Mouse (Mus musculus) thymus, adult 2 months (tissue): ENCODE measurements around the gene Adamts2. TPM values are rescaled to one million over a fixed set of nuclear protein-coding genes. Genes with fewer than 3 reads are reported as not detected.
A peak's percentile ranks its signal among the peaks of the same experiment; 100 is the strongest.

Source experiments
- DNase-seq: peaks from one replicate; pipeline ENCODE4 v3.0.0; 2021
- H3K27ac ChIP-seq: fragments of 200-500 bp; 2 replicates; pipeline ENCODE4 v1.5.1; 2012; ENCODE audit warnings: low read length, control low read depth; ENCODE audit not compliant: control insufficient read depth, insufficient read depth
- H3K27me3 ChIP-seq: fragments of 200-500 bp; 2 replicates; pipeline ENCODE4 v1.6.1; 2012; ENCODE audit warnings: mild to moderate bottlenecking, low read length, moderate library complexity, mixed read lengths; ENCODE audit not compliant: control insufficient read depth, insufficient read depth
- H3K36me3 ChIP-seq: fragments of 200-500 bp; 2 replicates; pipeline ENCODE4 v1.6.1; 2012; ENCODE audit warnings: mild to moderate bottlenecking, low read length, moderate library complexity; ENCODE audit not compliant: control insufficient read depth, insufficient read depth
- H3K4me1 ChIP-seq: fragments of 200-500 bp; replicated peaks from 2 replicates; pipeline ENCODE4 v1.6.1; 2012; ENCODE audit warnings: low read length; ENCODE audit not compliant: control insufficient read depth, insufficient read depth
- H3K4me3 ChIP-seq: fragments of 200-500 bp; 2 replicates; pipeline ENCODE4 v1.5.1; 2012; ENCODE audit warnings: mild to moderate bottlenecking, low read length, control low read depth, moderate library complexity; ENCODE audit not compliant: control insufficient read depth, insufficient read depth
- CTCF ChIP-seq: fragments of 200-500 bp; IDR thresholded peaks from 2 replicates; pipeline ENCODE4 v1.5.1; 2012; ENCODE audit warnings: mild to moderate bottlenecking, control low read depth, low read length, moderate library complexity, borderline replicate concordance; ENCODE audit not compliant: control insufficient read depth, poor library complexity, insufficient read depth; ENCODE audit errors: extremely low read depth
- POLR2A ChIP-seq: fragments of 200-500 bp; IDR thresholded peaks from 2 replicates; pipeline ENCODE4 v1.6.1; 2012; ENCODE audit warnings: mild to moderate bottlenecking, low read length, control low read depth, moderate library complexity; ENCODE audit not compliant: control insufficient read depth, poor library complexity, insufficient read depth; ENCODE audit errors: extremely low read depth
- WGBS: fragments of 180-500 bp; shearing (Covaris S2); methylation state at CpG from one replicate; pipeline ENCODE4 v1.1.7; 2018; 5-methylcytosine and 5-hydroxymethylcytosine counted together
- polyA plus RNA-seq: library from polyadenylated mRNA; depleted of rRNA; stranded (reverse); fragments of >200 nt; gene quantifications from 2 replicates; pipeline ENCODE4 v1.2.3, GENCODE M21; 2012

The Adamts2 gene
- polyA plus RNA-seq, 1 experiment, result 5.5 TPM

DNA sequence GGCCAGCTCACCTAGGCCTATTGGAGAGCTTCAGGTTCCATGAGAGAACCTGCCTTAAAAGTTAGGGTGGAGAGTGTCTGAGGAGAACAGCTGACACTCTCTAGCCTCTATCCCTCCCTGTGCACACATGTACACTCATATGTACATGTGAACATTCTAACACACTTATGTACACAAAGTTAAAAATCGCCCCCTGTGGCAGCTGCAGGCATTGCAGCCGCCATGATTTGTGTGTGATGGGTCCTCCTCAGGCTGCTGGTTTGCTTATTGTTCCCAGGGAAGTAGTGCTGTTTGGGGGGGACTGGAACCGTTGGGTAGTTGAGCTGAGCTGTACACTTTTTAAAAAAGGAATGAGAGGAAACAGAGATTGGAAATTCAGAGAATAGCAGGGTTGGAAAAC is 14.1 kb upstream of the Adamts2 start:
- Histone ChIP-seq H3K27me3 (no peaks in the 10 kb centered on the region), H3K27ac (no peak overlapping the region), H3K4me3 (no peak overlapping the region), H3K4me1 (peaks cover 3% of the 10 kb centered on the region; the same call in 1 of the 2 replicates), H3K36me3 (no peaks in the 10 kb centered on the region)
- peak; percentile 66; the same call in 1 of the 2 replicates for TF ChIP-seq CTCF
- TF ChIP-seq POLR2A, result no peak
- WGBS, result 9% methylated on average over 3 of the region's 3 CpGs
- peak; percentile 76 for DNase-seq

DNA sequence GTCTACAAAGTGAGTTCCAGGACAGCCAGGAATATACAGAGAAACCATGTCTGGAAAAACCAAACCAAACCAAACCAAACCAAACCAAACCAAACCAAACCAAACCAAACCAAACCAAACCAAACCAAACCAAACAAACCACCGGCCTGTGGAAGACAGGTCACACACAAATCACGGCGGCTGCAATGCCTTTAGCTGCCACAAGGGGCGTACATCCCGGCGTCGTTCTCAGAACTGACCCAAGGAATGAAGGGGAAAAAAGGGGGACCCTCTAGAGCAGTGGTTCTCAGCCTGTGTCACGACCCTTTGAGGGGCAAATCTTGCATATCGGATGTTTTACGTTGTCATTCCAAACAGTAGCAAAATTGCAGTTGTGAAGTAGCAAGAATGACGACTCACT is 12.8 kb upstream of the Adamts2 start:
- WGBS, result 30% methylated on average over 11 of the region's 11 CpGs
- TF ChIP-seq CTCF (peak; percentile 78), POLR2A (no peak)
- Histone ChIP-seq H3K4me3 (no peak overlapping the region), H3K4me1 (peaks cover 3% of the 10 kb centered on the region; the same call in 1 of the 2 replicates), H3K36me3 (no peaks in the 10 kb centered on the region), H3K27me3 (no peaks in the 10 kb centered on the region), H3K27ac (no peak overlapping the region)
- DNase-seq, result peak; percentile 63

DNA sequence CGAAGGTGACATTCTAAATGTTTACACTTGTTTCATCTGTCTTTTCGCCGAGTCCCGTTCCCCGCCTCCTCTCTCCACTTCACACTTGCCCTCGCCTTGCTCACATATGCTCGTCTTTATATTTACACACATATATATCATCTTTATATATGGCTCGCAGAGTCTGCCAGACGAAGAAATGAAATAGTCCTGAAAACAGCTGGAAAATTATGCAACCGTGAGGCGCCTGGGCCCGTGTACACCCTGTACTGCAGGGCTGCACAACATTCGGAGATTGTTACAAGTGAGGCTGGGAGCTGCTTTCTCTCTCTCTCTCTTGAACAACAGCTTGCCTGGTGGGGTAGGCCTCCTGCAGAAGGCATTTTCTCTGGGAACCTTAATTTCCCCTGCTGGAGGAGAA is 10.8 kb upstream of the Adamts2 start:
- 96% methylated on average over 13 of the region's 13 CpGs for WGBS

DNA sequence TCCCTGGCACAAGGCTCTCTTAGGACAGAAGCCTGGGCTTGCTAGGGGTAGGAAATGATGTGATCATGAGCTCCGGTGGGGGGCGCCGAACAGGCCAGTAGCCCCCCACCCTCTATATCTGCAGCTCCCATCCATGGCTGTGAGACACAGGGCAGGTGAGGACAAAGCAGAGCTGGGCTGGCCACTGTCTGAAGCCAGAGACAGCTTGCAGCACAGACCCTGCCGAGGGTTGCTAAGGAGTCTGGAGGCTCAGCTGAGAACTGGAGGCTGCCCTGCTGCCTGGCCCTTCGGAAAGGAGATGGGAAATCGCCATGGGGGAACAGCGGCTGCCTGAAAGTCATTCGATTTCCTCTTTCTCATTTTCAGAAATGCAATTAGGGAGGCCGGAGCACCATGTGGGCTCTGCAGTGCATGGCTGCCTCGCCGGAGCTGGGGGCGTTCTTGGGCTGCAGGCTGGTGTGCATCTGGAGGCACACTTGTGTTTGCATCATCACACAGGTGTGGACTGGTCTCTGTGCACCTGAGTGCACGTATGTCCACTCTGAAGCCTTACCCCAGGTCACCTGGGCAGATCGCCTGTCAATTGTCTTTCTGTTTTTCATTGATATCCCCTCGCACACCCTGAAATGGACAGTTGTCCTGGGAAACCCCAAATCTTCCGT is 8.9 kb upstream of the Adamts2 start:
- DNase-seq, result no peak
- no peaks in the 10 kb centered on the region for H3K36me3 ChIP-seq
- H3K27me3 ChIP-seq, result no peaks in the 10 kb centered on the region
- no peak overlapping the region for H3K27ac ChIP-seq
- WGBS, result 87% methylated on average over 16 of the region's 16 CpGs
- H3K4me3 ChIP-seq, result no peak overlapping the region
- no peaks in the 10 kb centered on the region for H3K4me1 ChIP-seq
- TF ChIP-seq CTCF (no peak), POLR2A (no peak)

More for the DNA sequence above, 10.8 kb upstream of the Adamts2 start:
- Histone ChIP-seq H3K4me1 (peaks cover 3% of the 10 kb centered on the region; the same call in 1 of the 2 replicates), H3K27ac (no peak overlapping the region), H3K27me3 (no peaks in the 10 kb centered on the region), H3K36me3 (no peaks in the 10 kb centered on the region), H3K4me3 (no peak overlapping the region)
- TF ChIP-seq CTCF, result no peak
- no peak for TF ChIP-seq POLR2A
- DNase-seq, result no peak

DNA sequence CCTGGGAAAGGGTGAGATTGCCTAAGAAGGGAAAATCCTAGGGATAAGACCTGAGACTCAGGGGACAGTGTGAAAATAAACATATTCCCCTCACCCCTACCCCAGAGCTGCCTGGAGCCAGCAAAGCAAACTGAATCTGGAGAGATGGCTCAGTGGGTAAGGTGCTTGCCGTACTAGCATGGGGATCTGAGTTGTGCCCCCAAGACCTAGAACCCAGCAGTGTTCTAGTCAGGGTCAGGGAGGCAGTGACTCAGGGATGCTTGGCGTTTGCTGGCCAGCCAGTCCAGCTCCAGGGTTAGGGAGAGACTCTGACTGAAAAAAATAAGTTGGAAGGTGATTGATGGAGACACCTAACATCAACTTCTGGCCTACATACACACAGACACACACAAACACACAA is 5.3 kb upstream of the Adamts2 start:
- no peak overlapping the region for H3K4me3 ChIP-seq
- TF ChIP-seq CTCF (no peak), POLR2A (no peak)
- no peaks in the 10 kb centered on the region for H3K36me3 ChIP-seq
- no peak for DNase-seq
- H3K4me1 ChIP-seq, result no peaks in the 10 kb centered on the region; the same call in 1 of the 2 replicates
- 96% methylated on average over 2 of the region's 2 CpGs for WGBS
- H3K27ac ChIP-seq, result no peak overlapping the region
- peaks cover 10% of the 10 kb centered on the region; the same call in 1 of the 2 replicates for H3K27me3 ChIP-seq

DNA sequence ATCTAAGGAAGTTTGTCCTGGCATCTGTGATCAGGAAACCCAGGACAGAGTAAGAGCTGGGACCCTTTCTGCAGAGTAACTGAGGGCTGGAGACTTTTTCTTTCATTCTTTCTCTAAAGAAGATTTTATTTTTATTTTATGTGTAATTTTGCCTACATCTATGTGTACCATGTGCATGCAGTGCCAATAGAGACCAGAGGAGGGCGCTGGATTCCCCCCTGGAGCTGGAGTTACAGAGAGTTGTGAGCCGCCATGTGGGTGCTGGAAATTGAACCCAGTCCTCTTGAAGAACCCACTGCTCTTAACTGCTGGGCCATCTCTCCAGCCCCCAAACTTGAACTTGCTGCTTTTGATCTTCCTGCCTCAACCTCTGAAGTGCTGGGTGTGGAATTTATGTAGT is 2.7 kb upstream of the Adamts2 start:
- WGBS, result 55% methylated on average over 2 of the region's 2 CpGs
- DNase-seq, result no peak
- H3K27ac ChIP-seq, result no peak overlapping the region
- H3K27me3 ChIP-seq, result peaks cover 27% of the 10 kb centered on the region; the same call in 1 of the 2 replicates
- no peak overlapping the region for H3K4me3 ChIP-seq
- peaks cover 11% of the 10 kb centered on the region; the same call in 1 of the 2 replicates for H3K4me1 ChIP-seq
- no peak for TF ChIP-seq POLR2A
- TF ChIP-seq CTCF, result no peak
- H3K36me3 ChIP-seq, result no peaks in the 10 kb centered on the region
